Mouse (Mus musculus): Measurements from ENCODE around the gene Pmvk. TPM values are rescaled to one million over a fixed set of nuclear protein-coding genes. Genes with fewer than 3 reads are reported as not detected.
A peak's percentile ranks its signal among the peaks of the same experiment; 100 is the strongest.

Pmvk gene
- total and polyA plus RNA-seq, 2 experiments from 2014 or later: 80.1 to 96.8 TPM

GRCm38 (mm10) chr3:89420421-89420820 is 33.9 kb upstream of the Pmvk start:
- peaks cover 16% of the 10 kb centered on the region for H3K4me1 ChIP-seq (ENCODE audit: insufficient read depth)
- 0 out of 2 replicates have a peak, but pooled peaks cover 2% of the 10 kb centered on the region for H3K36me3 ChIP-seq (ENCODE audit: insufficient read depth)
- H3K4me3 ChIP-seq (ENCODE audit: low read depth, low read length): no peak overlapping the region
- DNase-seq (no peak), ATAC-seq (no peak)
- no peak overlapping the region for H3K27ac ChIP-seq (ENCODE audit: low read depth, low read length)
- WGBS: 65% methylated on average over 2 of the region's 2 CpGs
- no peaks in the 10 kb centered on the region for H3K9me3 ChIP-seq (ENCODE audit: low read length)
- H3K4me2 ChIP-seq (ENCODE audit: low read depth): no peak overlapping the region
- no peak overlapping the region for H3K9ac ChIP-seq
- TF ChIP-seq CTCF (IDR thresholded peaks at IDR 0.05; ENCODE audit: low read depth): no peak
- no peaks in the 10 kb centered on the region for H3K27me3 ChIP-seq (ENCODE audit: insufficient read depth, low read length)

GRCm38 (mm10) chr3:89421002-89421774 is 33.2 kb upstream of the Pmvk start:
- no peak overlapping the region for H3K27ac ChIP-seq (ENCODE audit: low read depth, low read length)

GRCm38 (mm10) chr3:89421810-89422473 is 32.4 kb upstream of the Pmvk start:
- H3K27me3 ChIP-seq (ENCODE audit: insufficient read depth, low read length): no peaks in the 10 kb centered on the region
- no peak overlapping the region for H3K27ac ChIP-seq (ENCODE audit: low read depth, low read length)
- no peak for TF ChIP-seq CTCF (IDR thresholded peaks at IDR 0.05; ENCODE audit: low read depth)
- DNase-seq: no peak
- H3K9me3 ChIP-seq (ENCODE audit: low read length): no peaks in the 10 kb centered on the region
- no peak for ATAC-seq
- peak overlapping the region; percentile 22 for H3K4me3 ChIP-seq (ENCODE audit: low read depth, low read length)
- 10% methylated on average over 21 of the region's 22 CpGs for WGBS
- H3K9ac ChIP-seq: peak overlapping the region; percentile 31
- H3K36me3 ChIP-seq (ENCODE audit: insufficient read depth): 0 out of 2 replicates have a peak, but pooled peaks cover 2% of the 10 kb centered on the region
- peaks cover 16% of the 10 kb centered on the region for H3K4me1 ChIP-seq (ENCODE audit: insufficient read depth)
- peak overlapping the region; percentile 50 for H3K4me2 ChIP-seq (ENCODE audit: low read depth)

More at GRCm38 (mm10) chr3:89421002-89421774, 33.2 kb upstream of the Pmvk start:
- Histone ChIP-seq H3K4me1 (ENCODE audit: insufficient read depth) (peaks cover 16% of the 10 kb centered on the region), H3K27me3 (ENCODE audit: insufficient read depth, low read length) (no peaks in the 10 kb centered on the region), H3K4me2 (ENCODE audit: low read depth) (peak overlapping the region; percentile 50), H3K9ac (peak overlapping the region; percentile 31), H3K4me3 (ENCODE audit: low read depth, low read length) (peak overlapping the region; percentile 22), H3K9me3 (ENCODE audit: low read length) (no peaks in the 10 kb centered on the region), H3K36me3 (ENCODE audit: insufficient read depth) (0 out of 2 replicates have a peak, but pooled peaks cover 2% of the 10 kb centered on the region)
- ATAC-seq (peak; percentile 50), DNase-seq (peak; percentile 47)
- no peak for TF ChIP-seq CTCF (IDR thresholded peaks at IDR 0.05; ENCODE audit: low read depth)
- 7% methylated on average over 11 of the region's 11 CpGs for WGBS

DNA sequence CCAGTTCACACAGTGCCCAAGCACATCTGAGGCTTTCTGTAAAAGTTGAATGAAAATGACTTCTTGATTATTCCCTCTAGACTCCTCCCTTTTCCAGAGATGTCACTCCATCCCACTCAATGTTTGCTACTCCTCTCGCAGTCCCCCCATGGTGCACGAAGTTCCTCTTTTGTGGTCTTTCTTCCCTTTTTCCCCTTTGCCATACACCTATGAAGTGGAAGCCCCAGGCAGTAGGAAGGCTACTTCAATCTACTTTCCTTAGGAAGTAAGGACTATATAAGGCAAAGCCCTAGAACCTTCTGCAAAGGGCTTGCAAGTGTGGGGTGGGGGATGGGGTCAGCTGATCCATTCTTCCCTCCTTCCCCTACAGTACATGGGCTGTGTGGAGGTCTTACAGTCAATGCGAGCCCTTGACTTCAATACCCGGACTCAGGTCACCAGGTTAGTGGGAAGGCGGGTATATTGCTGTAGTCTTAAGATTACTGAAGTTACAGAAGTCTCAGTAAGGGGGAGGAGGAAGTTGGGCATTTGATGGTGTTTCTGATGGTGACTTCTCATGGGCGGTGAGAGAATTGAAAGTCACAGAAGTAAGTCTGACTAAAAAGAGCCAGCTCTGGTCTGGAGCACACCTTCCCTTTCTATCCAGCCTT is 31.7 kb upstream of the Pmvk start:
- WGBS: 78% methylated on average over 6 of the region's 6 CpGs
- no peak overlapping the region for H3K27ac ChIP-seq (ENCODE audit: low read depth, low read length)
- no peaks in the 10 kb centered on the region for H3K9me3 ChIP-seq (ENCODE audit: low read length)
- no peak for DNase-seq
- no peaks in the 10 kb centered on the region for H3K27me3 ChIP-seq (ENCODE audit: insufficient read depth, low read length)
- H3K4me1 ChIP-seq (ENCODE audit: insufficient read depth): peaks cover 8% of the 10 kb centered on the region
- ATAC-seq: no peak
- H3K4me3 ChIP-seq (ENCODE audit: low read depth, low read length): no peak overlapping the region
- no peak overlapping the region for H3K4me2 ChIP-seq (ENCODE audit: low read depth)
- 0 out of 2 replicates have a peak overlapping the region, but pooled peaks have one; percentile 31 for H3K9ac ChIP-seq
- peaks cover 2% of the 10 kb centered on the region; the same call in 1 of the 2 replicates for H3K36me3 ChIP-seq (ENCODE audit: insufficient read depth)
- TF ChIP-seq CTCF (IDR thresholded peaks at IDR 0.05; ENCODE audit: low read depth): no peak

DNA sequence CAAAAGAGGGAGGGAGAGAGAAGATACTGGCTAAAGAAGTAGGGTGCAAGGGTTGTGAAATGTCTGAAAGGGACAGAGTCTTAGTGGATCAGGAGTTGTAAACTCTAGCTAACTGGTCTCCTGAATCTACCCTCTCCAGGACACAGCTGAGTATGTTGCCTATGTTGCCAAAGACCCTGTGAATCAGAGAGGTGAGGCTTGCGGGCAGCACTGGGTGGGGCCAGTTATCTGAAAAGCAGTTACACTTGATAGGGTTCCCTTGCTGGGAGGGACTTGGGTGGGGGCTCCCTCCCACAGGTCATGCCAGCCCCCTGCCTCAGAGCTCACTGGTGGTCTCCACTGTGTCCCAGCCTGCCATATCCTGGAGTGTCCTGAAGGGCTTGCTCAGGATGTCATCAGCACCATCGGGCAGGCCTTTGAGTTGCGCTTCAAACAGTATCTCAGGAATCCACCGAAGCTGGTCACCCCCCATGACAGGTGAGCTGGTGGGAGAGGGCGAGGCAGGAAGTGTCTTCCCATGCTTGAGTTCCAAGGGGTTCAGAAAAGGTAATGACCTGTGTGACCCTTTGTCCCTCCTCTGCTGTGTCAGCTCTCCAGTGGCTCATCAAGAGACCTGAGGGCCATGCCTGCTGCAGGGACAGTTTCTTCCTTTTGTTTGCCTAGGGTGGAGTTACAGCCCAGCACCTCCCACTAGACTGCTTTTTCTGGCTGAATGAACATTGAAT is 29.8 kb upstream of the Pmvk start:
- Histone ChIP-seq H3K4me1 (ENCODE audit: insufficient read depth) (peaks cover 2% of the 10 kb centered on the region), H3K27me3 (ENCODE audit: insufficient read depth, low read length) (no peaks in the 10 kb centered on the region), H3K9ac (no peak overlapping the region), H3K36me3 (ENCODE audit: insufficient read depth) (peaks cover 2% of the 10 kb centered on the region; the same call in 1 of the 2 replicates), H3K27ac (ENCODE audit: low read depth, low read length) (no peak overlapping the region), H3K4me3 (ENCODE audit: low read depth, low read length) (no peak overlapping the region), H3K9me3 (ENCODE audit: low read length) (no peaks in the 10 kb centered on the region), H3K4me2 (ENCODE audit: low read depth) (no peak overlapping the region)
- WGBS: 95% methylated on average over 5 of the region's 5 CpGs
- TF ChIP-seq CTCF (IDR thresholded peaks at IDR 0.05; ENCODE audit: low read depth): no peak
- DNase-seq: no peak
- no peak for ATAC-seq

GRCm38 (mm10) chr3:89425141-89425525 is 29.2 kb upstream of the Pmvk start:
- WGBS: 91% methylated on average over 5 of the region's 5 CpGs
- Histone ChIP-seq H3K9ac (no peak overlapping the region), H3K27ac (ENCODE audit: low read depth, low read length) (no peak overlapping the region), H3K4me2 (ENCODE audit: low read depth) (no peak overlapping the region), H3K27me3 (ENCODE audit: insufficient read depth, low read length) (no peaks in the 10 kb centered on the region), H3K36me3 (ENCODE audit: insufficient read depth) (peaks cover 2% of the 10 kb centered on the region; the same call in 1 of the 2 replicates), H3K4me1 (ENCODE audit: insufficient read depth) (no peaks in the 10 kb centered on the region), H3K9me3 (ENCODE audit: low read length) (no peaks in the 10 kb centered on the region), H3K4me3 (ENCODE audit: low read depth, low read length) (no peak overlapping the region)
- TF ChIP-seq CTCF (IDR thresholded peaks at IDR 0.05; ENCODE audit: low read depth): no peak
- ATAC-seq: no peak
- DNase-seq: no peak

All from forebrain, postnatal 0 days (tissue).